Mouse (Mus musculus): Measurements from ENCODE around the gene Cdyl. TPM values are rescaled to one million over a fixed set of nuclear protein-coding genes. Genes with fewer than 3 reads are reported as not detected.

Gene Cdyl
- polyA plus RNA-seq, 1 experiment = 41.1 TPM

GRCm38 (mm10) chr13:35790431-35790830, 130.8 kb downstream of the Cdyl start:
- Histone ChIP-seq H3K27ac (ENCODE audit: insufficient read depth, low read length) (no peak overlapping the region), H3K9me3 (replicated peaks; ENCODE audit: control insufficient read depth, insufficient read depth, low read length, poor library complexity, severe bottlenecking) (no peaks in the 10 kb centered on the region), H3K4me1 (ENCODE audit: control insufficient read depth, insufficient read depth, low read length) (peaks cover 10% of the 10 kb centered on the region), H3K9ac (ENCODE audit: low read depth, poor library complexity, severe bottlenecking) (no peak overlapping the region), H3K36me3 (ENCODE audit: control insufficient read depth, insufficient read depth, low read length, poor library complexity, severe bottlenecking) (peaks cover 3% of the 10 kb centered on the region), H3K4me3 (ENCODE audit: low read depth, low read length) (no peak overlapping the region), H3K27me3 (ENCODE audit: control insufficient read depth, insufficient read depth, low read length, poor library complexity, severe bottlenecking) (no peaks in the 10 kb centered on the region)
- TF ChIP-seq POLR2A (IDR thresholded peaks at IDR 0.05; ENCODE audit: insufficient read depth, low read length) (no peak), CTCF (IDR thresholded peaks at IDR 0.05; ENCODE audit: low read depth, low read length) (no peak), EP300 (IDR thresholded peaks at IDR 0.05; ENCODE audit: insufficient read depth, low read depth, low read length) (no peak)

- H3K4me3 ChIP-seq (ENCODE audit: low read depth, low read length) = no peak overlapping the region
- H3K36me3 ChIP-seq (ENCODE audit: control insufficient read depth, insufficient read depth, low read length, poor library complexity, severe bottlenecking) = peaks cover 3% of the 10 kb centered on the region
- TF ChIP-seq EP300 (IDR thresholded peaks at IDR 0.05; ENCODE audit: insufficient read depth, low read depth, low read length) (no peak), CTCF (IDR thresholded peaks at IDR 0.05; ENCODE audit: low read depth, low read length) (no peak)
- H3K27me3 ChIP-seq (ENCODE audit: control insufficient read depth, insufficient read depth, low read length, poor library complexity, severe bottlenecking) = no peaks in the 10 kb centered on the region
- no peak overlapping the region for H3K27ac ChIP-seq (ENCODE audit: insufficient read depth, low read length)
- H3K9ac ChIP-seq (ENCODE audit: low read depth, poor library complexity, severe bottlenecking) = no peak overlapping the region
- no peaks in the 10 kb centered on the region for H3K9me3 ChIP-seq (replicated peaks; ENCODE audit: control insufficient read depth, insufficient read depth, low read length, poor library complexity, severe bottlenecking)
- peaks cover 7% of the 10 kb centered on the region for H3K4me1 ChIP-seq (ENCODE audit: control insufficient read depth, insufficient read depth, low read length)
Observed at GRCm38 (mm10) chr13:35794309-35794708, 134.7 kb downstream of the Cdyl start.

GRCm38 (mm10) chr13:35794774-35795173, 135.1 kb downstream of the Cdyl start:
- H3K27ac ChIP-seq (ENCODE audit: insufficient read depth, low read length) = no peak overlapping the region
- TF ChIP-seq CTCF (IDR thresholded peaks at IDR 0.05; ENCODE audit: low read depth, low read length) (no peak), POLR2A (IDR thresholded peaks at IDR 0.05; ENCODE audit: insufficient read depth, low read length) (no peak), EP300 (IDR thresholded peaks at IDR 0.05; ENCODE audit: insufficient read depth, low read depth, low read length) (no peak)

GRCm38 (mm10) chr13:35795887-35796286, 136.3 kb downstream of the Cdyl start:
- no peak overlapping the region for H3K4me3 ChIP-seq (ENCODE audit: low read depth, low read length)
- no peak for TF ChIP-seq EP300 (IDR thresholded peaks at IDR 0.05; ENCODE audit: insufficient read depth, low read depth, low read length)
- TF ChIP-seq CTCF (IDR thresholded peaks at IDR 0.05; ENCODE audit: low read depth, low read length) = no peak
- TF ChIP-seq POLR2A (IDR thresholded peaks at IDR 0.05; ENCODE audit: insufficient read depth, low read length) = no peak
- H3K4me1 ChIP-seq (ENCODE audit: control insufficient read depth, insufficient read depth, low read length) = peaks cover 7% of the 10 kb centered on the region
- H3K27me3 ChIP-seq (ENCODE audit: control insufficient read depth, insufficient read depth, low read length, poor library complexity, severe bottlenecking) = no peaks in the 10 kb centered on the region
- H3K36me3 ChIP-seq (ENCODE audit: control insufficient read depth, insufficient read depth, low read length, poor library complexity, severe bottlenecking) = peaks cover 3% of the 10 kb centered on the region
- no peak overlapping the region for H3K27ac ChIP-seq (ENCODE audit: insufficient read depth, low read length)
- no peaks in the 10 kb centered on the region for H3K9me3 ChIP-seq (replicated peaks; ENCODE audit: control insufficient read depth, insufficient read depth, low read length, poor library complexity, severe bottlenecking)
- H3K9ac ChIP-seq (ENCODE audit: low read depth, poor library complexity, severe bottlenecking) = no peak overlapping the region

More at GRCm38 (mm10) chr13:35794774-35795173, 135.1 kb downstream of the Cdyl start:
- no peak overlapping the region for H3K4me3 ChIP-seq (ENCODE audit: low read depth, low read length)
- H3K9ac ChIP-seq (ENCODE audit: low read depth, poor library complexity, severe bottlenecking) = no peak overlapping the region
- no peaks in the 10 kb centered on the region for H3K9me3 ChIP-seq (replicated peaks; ENCODE audit: control insufficient read depth, insufficient read depth, low read length, poor library complexity, severe bottlenecking)
- H3K27me3 ChIP-seq (ENCODE audit: control insufficient read depth, insufficient read depth, low read length, poor library complexity, severe bottlenecking) = no peaks in the 10 kb centered on the region
- peaks cover 7% of the 10 kb centered on the region for H3K4me1 ChIP-seq (ENCODE audit: control insufficient read depth, insufficient read depth, low read length)
- peaks cover 3% of the 10 kb centered on the region for H3K36me3 ChIP-seq (ENCODE audit: control insufficient read depth, insufficient read depth, low read length, poor library complexity, severe bottlenecking)

GRCm38 (mm10) chr13:35796352-35796751, 136.7 kb downstream of the Cdyl start:
- no peak overlapping the region for H3K4me3 ChIP-seq (ENCODE audit: low read depth, low read length)
- H3K27ac ChIP-seq (ENCODE audit: insufficient read depth, low read length) = no peak overlapping the region
- TF ChIP-seq CTCF (IDR thresholded peaks at IDR 0.05; ENCODE audit: low read depth, low read length) = no peak
- no peak for TF ChIP-seq POLR2A (IDR thresholded peaks at IDR 0.05; ENCODE audit: insufficient read depth, low read length)
- peaks cover 7% of the 10 kb centered on the region for H3K4me1 ChIP-seq (ENCODE audit: control insufficient read depth, insufficient read depth, low read length)
- peaks cover under 1% of the 10 kb centered on the region; the same call in 1 of the 2 replicates for H3K36me3 ChIP-seq (ENCODE audit: control insufficient read depth, insufficient read depth, low read length, poor library complexity, severe bottlenecking)
- no peaks in the 10 kb centered on the region for H3K9me3 ChIP-seq (replicated peaks; ENCODE audit: control insufficient read depth, insufficient read depth, low read length, poor library complexity, severe bottlenecking)
- no peak overlapping the region for H3K9ac ChIP-seq (ENCODE audit: low read depth, poor library complexity, severe bottlenecking)
- H3K27me3 ChIP-seq (ENCODE audit: control insufficient read depth, insufficient read depth, low read length, poor library complexity, severe bottlenecking) = no peaks in the 10 kb centered on the region

GRCm38 (mm10) chr13:35797811-35798522, 138.3 kb downstream of the Cdyl start:
- Histone ChIP-seq H3K4me1 (ENCODE audit: control insufficient read depth, insufficient read depth, low read length) (peaks cover 7% of the 10 kb centered on the region), H3K4me3 (ENCODE audit: low read depth, low read length) (no peak overlapping the region), H3K9me3 (replicated peaks; ENCODE audit: control insufficient read depth, insufficient read depth, low read length, poor library complexity, severe bottlenecking) (no peaks in the 10 kb centered on the region), H3K27ac (ENCODE audit: insufficient read depth, low read length) (no peak overlapping the region), H3K9ac (ENCODE audit: low read depth, poor library complexity, severe bottlenecking) (no peak overlapping the region), H3K36me3 (ENCODE audit: control insufficient read depth, insufficient read depth, low read length, poor library complexity, severe bottlenecking) (no peaks in the 10 kb centered on the region), H3K27me3 (ENCODE audit: control insufficient read depth, insufficient read depth, low read length, poor library complexity, severe bottlenecking) (no peaks in the 10 kb centered on the region)
- TF ChIP-seq POLR2A (IDR thresholded peaks at IDR 0.05; ENCODE audit: insufficient read depth, low read length) (no peak), CTCF (IDR thresholded peaks at IDR 0.05; ENCODE audit: low read depth, low read length) (no peak), EP300 (IDR thresholded peaks at IDR 0.05; ENCODE audit: insufficient read depth, low read depth, low read length) (no peak)

Data from ES-Bruce4 (cell line).